8 mouse cellular contexts compared by ENCODE assay signal in genomic region chr3:133092274-133092853, GRCm38 (mm10). TPM values are rescaled to one million over a fixed set of nuclear protein-coding genes. Genes with fewer than 3 reads are reported as not detected.
DNase-seq lines count a peak whose midpoint lies in the region; ATAC-seq lines count a peak whose summit lies in the region.

No protein-coding gene starts in this region.

- peak; percentile 18 for DNase-seq in heart, adult 8-10 months (ENCODE audit: low spot score)
- DNase-seq in heart, adult 9 months (ENCODE audit: low spot score in 2 of 2) = no peak
- DNase-seq in Muller cell, postnatal 12 days (ENCODE audit: inconsistent ontology term) = peak; percentile 4
- no peak for DNase-seq in hindbrain, embryonic 10.5 days (ENCODE audit: low spot score)
- no peak for DNase-seq in frontal cortex, adult 2 months (ENCODE audit: extremely low spot score in 1 of 2, low spot score in 1 of 2)
- no peak for DNase-seq in cerebellum, postnatal 10 days
- no peak for DNase-seq in spleen, postnatal 36 days (ENCODE audit: low spot score in 2 of 2)

- peaks cover 25% of the 10 kb centered on the region for H3K4me1 ChIP-seq in hindbrain, embryonic 10.5 days (replicated peaks)

- no peaks in the 10 kb centered on the region for H3K9me3 ChIP-seq in hindbrain, embryonic 10.5 days

- peak; percentile 39 for ATAC-seq in megakaryocyte, adult 5-6 weeks (ENCODE audit: poor library complexity, severe bottlenecking)

- H3K27ac ChIP-seq in hindbrain, embryonic 10.5 days = peak overlapping the region; percentile 100

- H3K27me3 ChIP-seq in hindbrain, embryonic 10.5 days (ENCODE audit: insufficient read depth, poor library complexity, severe bottlenecking) = no peaks in the 10 kb centered on the region

- WGBS in hindbrain, embryonic 10.5 days = under 1% methylated on average over 7 of the region's 7 CpGs

- peaks cover 5% of the 10 kb centered on the region; the same call in 1 of the 2 replicates for H3K36me3 ChIP-seq in hindbrain, embryonic 10.5 days

- peak overlapping the region; percentile 91 for H3K4me3 ChIP-seq in hindbrain, embryonic 10.5 days

RNA-seq across cellular contexts. Expression of gene Gstcd, which starts 0.5 kb away (rescaled TPM):
- 1 to 10 TPM; 2.8 to 3.5 (median 3.2) TPM for total RNA-seq in heart, adult 8-10 months (2022)
- polyA plus RNA-seq in hindbrain, embryonic 10.5 days (2016; fragmentation: Nextera tagmentation; extraction: Ambion mirVana) = 9.0 and 9.8 TPM in 2 replicates
- 8.4 and 11.6 TPM in 2 replicates for total RNA-seq in megakaryocyte, adult 5-6 weeks (2015)
- total RNA-seq in megakaryocyte, adult 5-6 weeks (2017) = 6.0 and 6.4 TPM in 2 replicates
- polyA plus RNA-seq in frontal cortex, adult 2 months (2012; rRNA removed) = 3.7 and 4.2 TPM in 2 replicates

RNA-seq across cellular contexts. Expression of gene Ints12, which starts 0.7 kb away (rescaled TPM):
- total RNA-seq in heart, adult 8-10 months (2022) = 1 to 10 TPM; 7.8 to 8.7 (median 8.4) TPM
- polyA plus RNA-seq in hindbrain, embryonic 10.5 days (2016; fragmentation: Nextera tagmentation; extraction: Ambion mirVana) = 23.2 and 24.5 TPM in 2 replicates
- 44.9 and 45.4 TPM in 2 replicates for total RNA-seq in megakaryocyte, adult 5-6 weeks (2015)
- total RNA-seq in megakaryocyte, adult 5-6 weeks (2017) = 26.7 and 30.2 TPM in 2 replicates
- polyA plus RNA-seq in frontal cortex, adult 2 months (2012; rRNA removed) = 7.5 and 8.0 TPM in 2 replicates

Comparison
In these comparisons a context has a peak if more than half of its experiments do, and no peak if none do; other contexts are left out.
1. DNase-seq: peak in heart, adult 8-10 months (single experiment) and Muller cell, postnatal 12 days (single experiment); none in heart, adult 9 months (0 of 2), hindbrain, embryonic 10.5 days (single experiment), frontal cortex, adult 2 months (0 of 2), cerebellum, postnatal 10 days (0 of 2) and spleen, postnatal 36 days (0 of 2).